Mouse (Mus musculus) kidney, embryonic 15.5 days (tissue): ENCODE results near the gene Spag7. TPM values are rescaled to one million over a fixed set of nuclear protein-coding genes. Genes with fewer than 3 reads are reported as not detected.
A peak's percentile ranks its signal among the peaks of the same experiment; 100 is the strongest.

Source experiments
- ATAC-seq: fragments of 200-750 bp; cut with Nextera tagmentation; replicated peaks from 2 replicates; pipeline ENCODE4 v1.8.0; 2017; ENCODE audit warnings: moderate TSS enrichment; ENCODE audit not compliant: low FRiP score
- H3K27ac ChIP-seq: fragments of 300-500 bp; sonication (generic); 2 replicates; pipeline ENCODE4 v1.5.1; 2015; ENCODE audit warnings: mild to moderate bottlenecking, inconsistent platforms
- H3K27me3 ChIP-seq: fragments of 300-500 bp; sonication (generic); 2 replicates; pipeline ENCODE4 v1.6.1; 2015; ENCODE audit warnings: inconsistent platforms
- H3K36me3 ChIP-seq: fragments of 300-500 bp; sonication (generic); 2 replicates; pipeline ENCODE4 v1.6.1; 2015; ENCODE audit warnings: inconsistent platforms
- H3K4me1 ChIP-seq: fragments of 300-500 bp; sonication (generic); 2 replicates; pipeline ENCODE4 v1.6.1; 2015; ENCODE audit warnings: inconsistent platforms
- H3K4me2 ChIP-seq: fragments of 300-500 bp; sonication (generic); 2 replicates; pipeline ENCODE4 v1.6.1; 2015; ENCODE audit warnings: moderate library complexity, mild to moderate bottlenecking, inconsistent platforms
- H3K4me3 ChIP-seq: fragments of 300-500 bp; sonication (generic); replicated peaks from 2 replicates; pipeline ENCODE4 v1.5.1; 2015; ENCODE audit warnings: mild to moderate bottlenecking, inconsistent platforms
- H3K9ac ChIP-seq: fragments of 300-500 bp; sonication (generic); 2 replicates; pipeline ENCODE4 v1.6.1; 2015; ENCODE audit warnings: mild to moderate bottlenecking, inconsistent platforms
- H3K9me3 ChIP-seq: fragments of 300-500 bp; sonication (generic); replicated peaks from 2 replicates; pipeline ENCODE4 v1.6.1; 2016; ENCODE audit warnings: inconsistent platforms
- WGBS: fragments of 180-500 bp; shearing (Covaris S2); methylation state at CpG from one replicate; pipeline ENCODE4 v1.1.7; 2015; ENCODE audit warnings: mixed read lengths; 5-methylcytosine and 5-hydroxymethylcytosine counted together
- polyA plus RNA-seq: library from polyadenylated mRNA; unstranded; fragments of >200 nt; fragmentation: Nextera tagmentation; extraction: Ambion mirVana; gene quantifications from 2 replicates; pipeline ENCODE4 v1.2.1, GENCODE M21; 2015

The Spag7 gene
- polyA plus RNA-seq, 1 experiment from 2014 or later: 202 TPM

DNA sequence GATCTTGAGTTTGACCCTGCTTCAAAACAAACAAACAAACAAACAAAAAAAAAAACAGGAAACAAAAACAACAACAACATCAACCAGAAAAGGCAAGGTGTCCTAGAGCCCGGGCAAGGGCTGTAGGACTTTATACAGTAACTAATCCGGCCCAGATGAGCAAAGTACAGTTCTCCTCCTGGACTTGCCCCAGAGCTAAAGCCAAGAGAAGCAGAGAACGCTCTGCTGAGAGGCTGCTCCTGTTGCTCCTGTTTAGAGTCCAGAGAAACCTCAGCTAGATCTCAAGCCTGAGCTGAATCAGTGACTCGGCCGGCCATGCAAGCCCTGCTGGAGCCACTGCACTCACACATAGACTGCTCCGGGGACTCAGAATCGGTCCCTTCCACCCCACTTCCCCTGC is 39.1 kb downstream of the Spag7 start:
- ATAC-seq: no peak
- no peak overlapping the region for H3K4me2 ChIP-seq
- 77% methylated on average over 7 of the region's 7 CpGs for WGBS
- H3K27me3 ChIP-seq: no peaks in the 10 kb centered on the region
- 0 out of 2 replicates have a peak overlapping the region, but pooled peaks have one; percentile 22 for H3K27ac ChIP-seq
- no peak overlapping the region for H3K4me3 ChIP-seq
- no peak overlapping the region for H3K9ac ChIP-seq
- no peaks in the 10 kb centered on the region for H3K4me1 ChIP-seq
- no peaks in the 10 kb centered on the region for H3K9me3 ChIP-seq
- H3K36me3 ChIP-seq: no peaks in the 10 kb centered on the region

DNA sequence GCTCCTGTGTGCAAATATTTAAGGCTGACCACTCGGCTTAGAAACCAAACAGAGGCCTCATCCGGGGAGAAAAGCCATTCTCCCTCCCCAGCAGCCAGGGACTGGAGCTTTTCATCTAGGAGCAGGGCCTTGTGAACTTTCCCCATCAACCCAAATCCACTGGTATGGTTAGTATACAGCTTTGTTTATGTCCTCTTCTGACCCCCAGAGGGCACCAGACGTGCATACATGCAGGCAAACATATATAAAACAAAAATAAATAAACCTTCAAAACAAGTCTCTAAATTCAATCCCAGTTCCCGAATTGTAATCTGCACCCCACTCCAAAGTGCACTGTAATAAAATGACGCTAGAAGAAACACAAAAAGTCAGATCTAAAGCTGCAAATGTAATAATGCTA is 39.7 kb downstream of the Spag7 start:
- no peak for ATAC-seq
- Histone ChIP-seq H3K27me3 (no peaks in the 10 kb centered on the region), H3K36me3 (no peaks in the 10 kb centered on the region)

DNA sequence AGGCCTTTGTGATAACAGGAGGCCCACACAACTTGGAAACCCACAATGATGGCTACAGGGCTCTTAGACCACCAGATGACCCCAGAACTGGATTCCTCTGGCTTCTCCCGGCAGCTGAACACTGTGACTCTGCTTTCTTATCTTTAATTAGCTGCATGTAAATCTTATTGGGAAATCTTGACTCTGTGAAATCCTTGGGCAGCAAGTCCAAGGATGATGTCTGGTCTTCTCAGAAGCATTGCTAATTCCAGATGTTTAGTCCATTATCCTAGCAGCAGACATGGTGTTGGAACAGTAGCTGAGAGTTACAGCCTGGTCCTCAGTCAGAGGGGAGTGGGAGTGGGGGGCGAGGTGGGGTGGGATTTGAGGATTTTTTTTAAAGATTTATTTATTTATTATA is 40.8 kb downstream of the Spag7 start:
- H3K27me3 ChIP-seq: no peaks in the 10 kb centered on the region
- WGBS: 58% methylated on average over 2 of the region's 2 CpGs
- H3K9me3 ChIP-seq: no peaks in the 10 kb centered on the region
- H3K4me1 ChIP-seq: no peaks in the 10 kb centered on the region
- no peak for ATAC-seq
- H3K27ac ChIP-seq: no peak overlapping the region
- no peak overlapping the region for H3K4me3 ChIP-seq
- no peaks in the 10 kb centered on the region for H3K36me3 ChIP-seq
- H3K9ac ChIP-seq: no peak overlapping the region
- no peak overlapping the region for H3K4me2 ChIP-seq

More for the DNA sequence above, 39.7 kb downstream of the Spag7 start:
- H3K9ac ChIP-seq: no peak overlapping the region
- H3K4me1 ChIP-seq: no peaks in the 10 kb centered on the region
- WGBS: 48% methylated on average over 5 of the region's 5 CpGs
- no peak overlapping the region for H3K4me3 ChIP-seq
- H3K9me3 ChIP-seq: no peaks in the 10 kb centered on the region
- H3K27ac ChIP-seq: no peak overlapping the region
- H3K4me2 ChIP-seq: no peak overlapping the region

DNA sequence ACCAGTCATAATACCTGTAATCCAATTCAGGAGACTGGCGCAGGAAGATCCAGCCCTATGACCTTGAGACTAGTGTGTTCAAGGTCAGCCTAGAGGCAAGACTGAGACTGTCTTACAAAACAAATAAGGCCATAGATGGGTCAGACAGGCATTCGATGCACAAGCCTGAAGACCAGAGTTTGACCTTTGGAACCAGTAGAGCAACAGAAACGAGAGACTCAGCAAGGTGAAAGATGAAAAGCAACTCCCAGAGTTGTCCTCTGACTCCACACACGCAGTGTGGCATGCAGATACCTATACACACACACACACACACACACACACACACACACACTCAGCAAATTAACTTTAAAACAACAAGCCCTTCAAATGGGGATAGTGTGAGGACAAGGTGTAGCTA is 42.3 kb downstream of the Spag7 start:
- ATAC-seq: no peak
- 62% methylated on average over 4 of the region's 4 CpGs for WGBS
- H3K27ac ChIP-seq: no peak overlapping the region
- 0 out of 2 replicates have a peak, but pooled peaks cover 4% of the 10 kb centered on the region for H3K4me1 ChIP-seq
- no peak overlapping the region for H3K4me3 ChIP-seq
- no peaks in the 10 kb centered on the region for H3K9me3 ChIP-seq
- no peaks in the 10 kb centered on the region for H3K36me3 ChIP-seq
- H3K27me3 ChIP-seq: no peaks in the 10 kb centered on the region
- no peak overlapping the region for H3K9ac ChIP-seq
- no peak overlapping the region for H3K4me2 ChIP-seq

DNA sequence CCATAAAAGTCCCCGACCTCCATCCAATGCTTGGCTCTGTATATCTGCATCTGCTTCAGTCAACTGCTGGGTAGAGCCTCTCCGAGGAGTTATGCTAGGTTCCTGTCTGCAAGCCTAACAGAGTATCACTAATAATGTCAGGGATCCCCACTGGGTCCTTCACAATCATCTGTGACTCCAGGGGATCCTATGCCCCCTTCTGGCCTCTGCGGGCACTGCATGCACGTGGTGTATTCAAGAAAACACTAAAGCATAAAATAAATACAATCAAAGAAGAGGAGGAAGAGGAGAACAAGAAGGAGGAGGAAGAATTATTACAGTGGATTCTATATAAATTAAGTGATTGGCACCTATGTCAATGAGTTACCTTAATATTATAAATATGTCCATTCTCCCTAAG is 43.7 kb downstream of the Spag7 start:
- Histone ChIP-seq H3K27ac (no peak overlapping the region), H3K9ac (no peak overlapping the region), H3K4me2 (no peak overlapping the region), H3K4me3 (no peak overlapping the region), H3K36me3 (no peaks in the 10 kb centered on the region), H3K27me3 (no peaks in the 10 kb centered on the region), H3K4me1 (0 out of 2 replicates have a peak, but pooled peaks cover 6% of the 10 kb centered on the region), H3K9me3 (no peaks in the 10 kb centered on the region)
- ATAC-seq: no peak
- 53% methylated on average over 4 of the region's 4 CpGs for WGBS

DNA sequence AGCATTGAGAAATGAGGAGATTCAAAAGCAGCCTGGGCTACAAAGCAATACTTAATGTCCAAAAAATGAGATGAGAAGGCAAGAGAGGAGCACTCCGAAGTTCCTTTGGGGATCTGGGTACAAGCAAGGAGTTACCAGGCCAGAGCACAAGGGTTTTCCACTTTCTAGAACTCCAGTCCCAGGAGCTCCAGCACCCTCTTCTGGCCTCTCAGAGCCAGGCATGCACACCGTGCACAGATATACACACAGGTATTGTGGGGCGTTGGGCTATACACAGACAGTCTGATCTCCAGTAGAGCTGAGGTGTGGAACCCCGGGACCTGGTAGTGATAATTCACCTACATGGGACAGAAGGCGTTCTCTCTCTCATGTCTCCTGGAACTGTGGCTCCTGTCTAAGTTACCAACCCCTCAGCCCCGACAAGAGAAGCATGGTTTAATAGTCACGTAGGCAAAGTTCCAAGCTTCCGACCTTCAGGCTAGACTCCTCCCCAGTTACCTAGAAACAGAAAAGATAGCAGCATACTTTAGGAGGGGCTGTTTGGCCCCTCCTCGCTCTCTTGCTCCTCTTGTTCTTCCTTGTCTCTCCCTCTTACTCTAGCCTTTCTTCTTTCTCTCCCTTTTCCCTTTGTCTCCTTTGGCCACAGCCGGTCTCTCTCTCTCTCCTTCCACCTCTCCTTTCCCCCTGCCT is 46.0 kb downstream of the Spag7 start:
- H3K9me3 ChIP-seq: no peaks in the 10 kb centered on the region
- no peak for ATAC-seq
- no peaks in the 10 kb centered on the region for H3K36me3 ChIP-seq
- 0 out of 2 replicates have a peak, but pooled peaks cover 6% of the 10 kb centered on the region for H3K4me1 ChIP-seq
- H3K9ac ChIP-seq: no peak overlapping the region
- no peak overlapping the region for H3K27ac ChIP-seq
- no peak overlapping the region for H3K4me3 ChIP-seq
- 81% methylated on average over 10 of the region's 10 CpGs for WGBS
- H3K4me2 ChIP-seq: no peak overlapping the region
- H3K27me3 ChIP-seq: no peaks in the 10 kb centered on the region

DNA sequence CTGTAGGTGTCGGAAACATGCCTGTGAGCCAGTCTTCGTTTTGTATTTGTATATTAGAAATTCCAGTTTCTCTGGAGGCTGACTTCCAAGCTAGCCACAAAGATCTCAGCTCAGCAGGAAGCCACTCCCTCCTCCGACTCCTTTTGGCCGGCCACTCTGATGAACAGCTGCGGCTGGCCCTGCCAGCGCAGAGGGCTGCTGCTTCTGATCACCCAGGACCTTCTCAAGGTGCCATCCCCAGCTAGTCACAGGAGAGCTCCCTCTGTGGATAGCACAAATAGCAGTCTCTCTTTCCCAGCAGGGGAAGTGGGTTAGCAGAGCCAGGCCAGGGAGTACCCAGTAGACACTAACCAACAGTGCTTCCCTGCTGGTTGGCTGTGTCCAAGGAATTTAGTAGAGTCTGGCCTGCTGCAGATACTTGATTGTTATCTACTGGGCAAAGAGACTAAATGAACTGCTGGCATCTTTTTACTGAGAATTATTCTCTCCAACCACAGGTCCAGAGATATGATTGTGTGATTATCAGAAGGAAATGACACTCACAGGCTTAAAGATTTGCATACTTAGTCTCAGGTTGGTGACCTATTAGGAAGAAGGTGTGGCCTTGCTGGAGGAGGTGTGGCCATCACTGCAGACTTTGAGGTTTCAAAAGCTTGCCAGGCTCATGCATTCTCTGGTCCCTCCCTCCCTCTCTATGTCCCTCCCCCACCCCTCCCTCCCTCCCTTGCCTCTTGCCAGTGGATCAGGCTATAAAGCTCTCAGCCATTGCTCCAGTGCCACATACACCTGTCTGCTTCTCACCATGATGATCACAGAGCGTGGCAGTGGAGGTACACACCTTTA is 47.0 kb downstream of the Spag7 start:
- Histone ChIP-seq H3K9me3 (no peaks in the 10 kb centered on the region), H3K4me1 (0 out of 2 replicates have a peak, but pooled peaks cover 6% of the 10 kb centered on the region), H3K27me3 (no peaks in the 10 kb centered on the region), H3K27ac (no peak overlapping the region), H3K36me3 (no peaks in the 10 kb centered on the region), H3K4me2 (no peak overlapping the region), H3K4me3 (no peak overlapping the region), H3K9ac (no peak overlapping the region)
- no peak for ATAC-seq
- 35% methylated on average over 7 of the region's 7 CpGs for WGBS

DNA sequence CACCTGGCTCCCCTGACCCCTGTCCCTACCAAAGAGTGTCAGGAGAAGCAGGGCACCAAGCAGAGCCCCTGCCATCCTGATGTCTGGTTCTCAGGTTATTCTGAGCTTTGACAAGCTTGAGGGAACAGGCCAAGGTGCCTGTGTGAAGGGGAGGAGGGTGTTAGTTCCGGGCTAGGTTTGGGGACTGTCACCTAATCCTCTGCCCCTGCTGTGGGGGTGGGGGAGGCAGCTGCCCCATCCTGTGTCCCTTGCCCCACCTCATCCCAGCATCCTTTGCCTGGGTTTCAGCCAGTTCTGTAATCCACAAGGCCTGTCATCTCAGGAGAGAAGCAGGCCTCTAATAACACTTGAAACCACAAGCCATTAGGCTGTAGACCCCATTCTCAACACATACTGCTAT is 50.1 kb downstream of the Spag7 start, which contains the start of gene Chrne:
Gene Chrne (minus strand): TSS at position 116 of the 400 bp plus-strand sequence.
- Histone ChIP-seq H3K36me3 (no peaks in the 10 kb centered on the region), H3K9me3 (no peaks in the 10 kb centered on the region), H3K4me2 (no peak within 1 kb of the TSS), H3K27me3 (no peaks in the 10 kb centered on the region), H3K4me3 (no peak within 1 kb of the TSS), H3K9ac (no peak within 1 kb of the TSS), H3K27ac (no peak within 1 kb of the TSS), H3K4me1 (peaks cover 26% of the 10 kb centered on the region)
- ATAC-seq: no peak
- 45% methylated on average over 1 of the region's 1 CpGs for WGBS

DNA sequence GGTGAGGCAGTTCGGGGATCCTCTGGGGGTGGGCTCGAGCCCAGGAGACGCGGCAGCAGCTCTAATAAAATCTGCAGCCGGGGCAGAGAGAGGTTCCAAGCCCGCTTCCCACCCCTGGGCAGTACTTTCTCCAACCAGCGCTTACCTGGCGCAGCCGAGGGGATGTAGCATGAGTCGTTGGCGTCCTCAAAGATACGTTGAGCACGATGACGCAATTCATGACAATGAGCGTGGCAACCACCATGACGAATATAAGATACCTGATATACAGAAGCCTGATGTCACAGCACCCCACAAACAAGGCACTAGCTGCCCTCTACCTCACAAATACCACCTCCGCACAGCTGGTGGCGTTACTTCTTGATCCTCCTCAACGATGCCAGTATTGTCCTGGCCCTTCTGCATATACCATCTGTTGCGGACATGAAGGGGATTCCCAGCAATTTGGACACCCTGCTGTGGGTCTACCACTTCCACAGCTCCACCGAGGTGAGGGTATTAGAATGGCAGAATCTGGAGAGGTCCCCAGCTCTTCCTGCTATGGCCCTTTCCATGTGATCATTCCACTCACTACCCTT is 53.6 kb downstream of the Spag7 start, which contains the start of gene 4930544D05Rik:
Gene 4930544D05Rik (plus strand): TSS at position 333 of the 578 bp plus-strand sequence.
- H3K9ac ChIP-seq: peak within 1 kb of the TSS; percentile 48
- H3K9me3 ChIP-seq: no peaks in the 10 kb centered on the region
- peak within 1 kb of the TSS; percentile 75 for H3K4me2 ChIP-seq
- WGBS: 17% methylated on average over 21 of the region's 21 CpGs
- 0 out of 2 replicates have a peak, but pooled peaks have one; percentile 1 for ATAC-seq
- peaks cover 20% of the 10 kb centered on the region for H3K4me1 ChIP-seq
- peak within 1 kb of the TSS; percentile 44 for H3K4me3 ChIP-seq
- no peaks in the 10 kb centered on the region for H3K27me3 ChIP-seq
- H3K27ac ChIP-seq: peak within 1 kb of the TSS; percentile 46
- H3K36me3 ChIP-seq: peaks cover 28% of the 10 kb centered on the region

DNA sequence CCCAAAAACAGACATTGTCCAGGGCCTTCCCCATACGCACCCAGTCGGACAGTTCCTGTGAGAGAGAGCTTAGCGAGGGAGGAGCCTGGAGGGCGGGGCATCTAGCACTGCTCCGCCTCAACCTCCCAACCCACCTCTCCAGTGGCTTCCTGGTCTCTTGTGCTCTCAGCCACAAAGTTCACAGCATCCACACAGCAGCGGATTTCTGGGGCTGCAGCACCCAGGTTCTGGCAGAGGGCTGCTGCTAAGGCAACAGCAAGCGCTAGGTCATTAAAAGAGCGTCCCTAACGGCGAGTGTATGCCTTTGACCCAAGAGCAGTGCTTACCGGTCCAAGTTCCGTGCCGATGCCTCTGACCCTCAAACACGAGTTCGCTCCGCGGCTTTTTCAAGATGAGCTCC is 54.1 kb downstream of the Spag7 start:
- H3K4me1 ChIP-seq: peaks cover 20% of the 10 kb centered on the region
- no peaks in the 10 kb centered on the region for H3K9me3 ChIP-seq
- H3K9ac ChIP-seq: peak overlapping the region; percentile 48
- H3K4me3 ChIP-seq: peak overlapping the region; percentile 44
- under 1% methylated on average over 17 of the region's 17 CpGs for WGBS
- H3K36me3 ChIP-seq: peaks cover 33% of the 10 kb centered on the region
- peak overlapping the region; percentile 46 for H3K27ac ChIP-seq
- H3K4me2 ChIP-seq: peak overlapping the region; percentile 75
- ATAC-seq: peak; percentile 86
- H3K27me3 ChIP-seq: no peaks in the 10 kb centered on the region
